Mouse (Mus musculus) stomach, embryonic 14.5 days (tissue): ENCODE measurements at regions not wholly inside any gene's neighbourhood (a gene's known extent, or its start where the extent isn't known, plus 50 kb on each side); places are given as distances from the start of the nearest gene placed in this dataset.
A peak's percentile ranks its signal among the peaks of the same experiment; 100 is the strongest.

Experiments used
- ATAC-seq: fragments of 200-750 bp; cut with Nextera tagmentation; 2 replicates; pipeline ENCODE4 v1.8.0; 2017; ENCODE audit warnings: low read depth, moderate TSS enrichment; ENCODE audit not compliant: insufficient number of reproducible peaks, insufficient read depth, low FRiP score
- H3K27ac ChIP-seq: fragments of 300-500 bp; sonication (generic); 2 replicates; pipeline ENCODE4 v1.5.1; 2014; ENCODE audit warnings: mild to moderate bottlenecking, low read length, moderate library complexity, mixed read lengths
- H3K27me3 ChIP-seq: fragments of 300-500 bp; sonication (generic); 2 replicates; pipeline ENCODE4 v1.6.1; 2014; ENCODE audit warnings: low read length, control low read depth, mixed read lengths; ENCODE audit not compliant: control insufficient read depth, insufficient read depth
- H3K36me3 ChIP-seq: fragments of 300-500 bp; sonication (generic); 2 replicates; pipeline ENCODE4 v1.6.1; 2014; ENCODE audit warnings: mild to moderate bottlenecking, control low read depth, low read length, moderate library complexity, mixed read lengths; ENCODE audit not compliant: control insufficient read depth, insufficient read depth
- H3K4me1 ChIP-seq: fragments of 300-500 bp; sonication (generic); 2 replicates; pipeline ENCODE4 v1.6.1; 2014; ENCODE audit warnings: low read length, control low read depth, mixed read lengths; ENCODE audit not compliant: control insufficient read depth, insufficient read depth
- H3K4me2 ChIP-seq: fragments of 300-500 bp; sonication (generic); replicated peaks from 2 replicates; pipeline ENCODE4 v1.6.1; 2014; ENCODE audit warnings: low read depth, low read length, control low read depth
- H3K4me3 ChIP-seq: fragments of 300-500 bp; sonication (generic); 2 replicates; pipeline ENCODE4 v1.5.1; 2014; ENCODE audit warnings: low read depth, low read length, control low read depth
- H3K9ac ChIP-seq: fragments of 300-500 bp; sonication (generic); replicated peaks from 2 replicates; pipeline ENCODE4 v1.6.1; 2014; ENCODE audit warnings: low read depth, mild to moderate bottlenecking, control low read depth, low read length, moderate library complexity, mixed read lengths
- H3K9me3 ChIP-seq: fragments of 300-500 bp; sonication (generic); 2 replicates; pipeline ENCODE4 v1.6.1; 2016; ENCODE audit warnings: low read depth, low read length, control low read depth; ENCODE audit not compliant: control insufficient read depth
- WGBS: fragments of 180-500 bp; shearing (Covaris S2); extraction: QIAGEN DNeasy Blood & Tissue Kit; methylation state at CpG from one replicate; pipeline ENCODE4 v1.1.7; 2014; 5-methylcytosine and 5-hydroxymethylcytosine counted together

DNA sequence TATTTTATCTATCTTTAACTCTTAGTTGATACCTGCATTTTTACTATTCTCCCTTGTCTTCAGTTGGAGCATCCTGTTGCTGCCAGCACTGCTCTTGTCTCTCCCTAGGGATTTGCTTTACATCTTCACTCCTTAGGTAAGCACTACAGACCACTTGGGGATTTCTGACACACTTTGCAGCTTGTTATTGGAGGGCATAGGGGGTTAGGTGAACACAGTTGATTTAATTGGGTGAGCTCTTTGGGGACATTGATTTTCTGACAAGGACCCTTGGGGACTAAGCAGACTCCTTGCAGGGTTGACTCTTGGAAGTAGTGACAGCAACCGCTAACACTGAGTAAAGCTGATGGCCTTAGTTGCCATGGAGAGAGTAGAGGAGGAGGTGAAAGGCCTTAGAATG, 309.0 kb upstream of the Tram1l1 start:
- WGBS, result 76% methylated on average over 1 of the region's 1 CpGs
- Histone ChIP-seq H3K4me2 (no peak overlapping the region), H3K4me1 (no peaks in the 10 kb centered on the region), H3K9me3 (no peaks in the 10 kb centered on the region), H3K27me3 (no peaks in the 10 kb centered on the region), H3K9ac (no peak overlapping the region), H3K36me3 (no peaks in the 10 kb centered on the region), H3K27ac (no peak overlapping the region), H3K4me3 (no peak overlapping the region)
- no peak for ATAC-seq

GRCm38 (mm10) chr3:124018618-124019017, 302.0 kb upstream of the Tram1l1 start:
- H3K36me3 ChIP-seq, result no peaks in the 10 kb centered on the region
- H3K27me3 ChIP-seq, result no peaks in the 10 kb centered on the region
- 88% methylated on average over 1 of the region's 1 CpGs for WGBS
- H3K9me3 ChIP-seq, result no peaks in the 10 kb centered on the region
- no peaks in the 10 kb centered on the region for H3K4me1 ChIP-seq
- no peak overlapping the region for H3K27ac ChIP-seq
- H3K4me3 ChIP-seq, result no peak overlapping the region
- no peak for ATAC-seq
- H3K9ac ChIP-seq, result no peak overlapping the region
- H3K4me2 ChIP-seq, result no peak overlapping the region

- H3K36me3 ChIP-seq, result no peaks in the 10 kb centered on the region
- H3K4me1 ChIP-seq, result no peaks in the 10 kb centered on the region
- 81% methylated on average over 4 of the region's 4 CpGs for WGBS
- H3K27me3 ChIP-seq, result no peaks in the 10 kb centered on the region
- H3K4me2 ChIP-seq, result no peak overlapping the region
- ATAC-seq, result no peak
- no peak overlapping the region for H3K9ac ChIP-seq
- no peak overlapping the region for H3K27ac ChIP-seq
- H3K4me3 ChIP-seq, result no peak overlapping the region
- H3K9me3 ChIP-seq, result no peaks in the 10 kb centered on the region
Observed at GRCm38 (mm10) chr3:124026188-124026587, 294.5 kb upstream of the Tram1l1 start.

DNA sequence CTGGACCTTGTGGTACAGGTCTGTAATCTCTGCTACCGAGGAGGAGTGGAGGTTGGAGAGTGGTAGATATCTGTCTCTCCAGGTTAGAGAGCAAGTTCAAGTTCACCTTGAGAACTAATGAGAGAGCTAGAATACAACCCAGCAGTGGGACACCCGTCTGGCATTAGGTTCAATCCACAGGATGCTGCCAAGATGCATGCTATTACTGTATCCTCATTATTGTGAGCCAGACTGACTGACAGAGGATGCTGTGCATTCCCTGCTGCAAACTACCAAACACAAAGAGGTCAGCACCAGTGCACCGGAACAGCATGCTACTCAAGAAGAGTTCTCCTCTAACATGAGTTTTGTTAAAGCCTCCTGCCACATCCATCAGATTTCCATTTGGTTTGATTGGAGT, 253.6 kb upstream of the Tram1l1 start:
- Histone ChIP-seq H3K9ac (no peak overlapping the region), H3K36me3 (no peaks in the 10 kb centered on the region), H3K9me3 (no peaks in the 10 kb centered on the region), H3K4me2 (no peak overlapping the region), H3K27me3 (no peaks in the 10 kb centered on the region), H3K27ac (no peak overlapping the region), H3K4me1 (no peaks in the 10 kb centered on the region), H3K4me3 (no peak overlapping the region)
- ATAC-seq, result no peak
- WGBS, result 80% methylated on average over 3 of the region's 3 CpGs

- H3K4me2 ChIP-seq, result no peak overlapping the region
- no peaks in the 10 kb centered on the region for H3K27me3 ChIP-seq
- no peak overlapping the region for H3K27ac ChIP-seq
- ATAC-seq, result no peak
- no peaks in the 10 kb centered on the region for H3K36me3 ChIP-seq
- no peaks in the 10 kb centered on the region for H3K4me1 ChIP-seq
- no peak overlapping the region for H3K4me3 ChIP-seq
- no peaks in the 10 kb centered on the region for H3K9me3 ChIP-seq
- H3K9ac ChIP-seq, result no peak overlapping the region
- WGBS, result 85% methylated on average over 2 of the region's 2 CpGs
Observed at GRCm38 (mm10) chr3:124067538-124067937, 253.1 kb upstream of the Tram1l1 start.

DNA sequence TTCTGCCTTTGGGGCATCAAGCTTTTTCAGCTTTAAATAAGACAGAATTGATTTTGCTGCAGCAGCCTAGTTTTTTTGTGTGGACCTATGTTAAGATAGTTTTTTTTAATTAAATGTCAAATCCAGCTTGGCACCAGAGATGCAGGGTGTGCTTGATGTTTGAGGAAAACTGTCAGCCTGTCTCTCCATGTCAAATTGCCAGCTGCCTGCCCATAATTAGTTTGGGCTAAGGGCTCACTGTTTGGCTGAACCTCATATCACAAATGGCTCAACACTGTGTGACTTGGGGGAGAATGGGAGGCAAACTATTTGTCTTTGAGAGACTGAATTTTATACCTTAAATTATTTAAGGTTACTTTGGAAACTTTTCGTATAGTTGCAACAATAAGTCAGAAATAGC, 252.7 kb upstream of the Tram1l1 start:
- H3K4me1 ChIP-seq, result no peaks in the 10 kb centered on the region
- WGBS, result 81% methylated on average over 1 of the region's 1 CpGs
- H3K27ac ChIP-seq, result no peak overlapping the region
- ATAC-seq, result no peak
- no peak overlapping the region for H3K9ac ChIP-seq
- H3K9me3 ChIP-seq, result no peaks in the 10 kb centered on the region
- H3K4me2 ChIP-seq, result no peak overlapping the region
- no peak overlapping the region for H3K4me3 ChIP-seq
- H3K36me3 ChIP-seq, result no peaks in the 10 kb centered on the region
- no peaks in the 10 kb centered on the region for H3K27me3 ChIP-seq

DNA sequence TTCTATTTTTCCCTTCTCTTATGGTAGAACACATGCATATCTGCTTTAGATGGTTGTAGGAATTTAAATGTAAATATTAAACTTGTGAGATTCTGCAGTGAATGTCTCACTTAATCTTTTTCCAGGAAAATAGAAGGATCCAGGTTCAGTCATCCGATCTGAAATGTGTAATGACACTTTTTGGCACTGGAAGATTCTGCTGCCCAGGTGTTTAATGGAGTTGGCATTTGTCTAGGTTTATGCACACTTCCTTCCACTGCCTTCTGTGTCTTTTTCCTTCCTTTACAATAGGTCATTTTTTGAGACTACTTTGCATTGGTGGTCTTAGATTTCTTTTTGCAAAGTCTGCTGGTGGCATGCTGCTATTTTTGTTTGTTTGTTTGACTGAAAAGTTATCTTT, 251.5 kb upstream of the Tram1l1 start:
- WGBS, result 60% methylated on average over 1 of the region's 1 CpGs
- no peak overlapping the region for H3K4me3 ChIP-seq

DNA sequence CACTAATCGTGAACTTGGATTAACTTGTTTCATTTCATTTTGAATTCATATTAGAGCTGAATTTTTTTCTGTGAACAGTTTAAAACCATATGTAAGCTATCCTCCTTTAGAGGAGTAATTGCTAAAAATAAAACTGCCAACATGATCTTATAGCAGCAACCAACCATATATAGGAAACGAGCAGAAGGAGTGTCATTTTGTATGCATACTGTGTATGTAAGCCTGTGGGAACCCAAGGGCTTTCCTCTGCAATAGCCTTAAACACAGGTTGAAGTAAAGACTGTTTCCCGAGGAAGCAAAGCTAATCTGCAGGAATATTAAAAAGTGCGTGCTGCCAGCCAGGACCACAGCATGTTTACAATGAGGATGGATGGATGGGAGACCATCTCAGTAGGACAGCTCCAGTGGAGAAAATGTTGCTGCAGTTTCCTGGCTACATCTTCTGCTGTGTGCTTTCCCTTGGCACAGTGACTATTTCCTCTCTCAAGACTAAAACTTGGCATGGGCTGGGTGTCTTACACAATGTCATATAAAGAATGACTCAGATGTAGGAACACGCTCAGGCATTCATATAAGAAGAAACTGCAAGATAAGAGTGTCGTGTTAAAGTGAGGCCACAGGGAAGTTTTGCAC, 244.6 kb upstream of the Tram1l1 start:
- 44% methylated on average over 6 of the region's 6 CpGs for WGBS
- Histone ChIP-seq H3K4me3 (no peak overlapping the region), H3K4me2 (no peak overlapping the region), H3K27me3 (no peaks in the 10 kb centered on the region), H3K27ac (peak overlapping the region; percentile 11; the same call in 1 of the 2 replicates), H3K9ac (no peak overlapping the region), H3K4me1 (peaks cover 3% of the 10 kb centered on the region; the same call in 1 of the 2 replicates), H3K36me3 (no peaks in the 10 kb centered on the region), H3K9me3 (no peaks in the 10 kb centered on the region)
- ATAC-seq, result no peak

More for the DNA sequence above, 251.5 kb upstream of the Tram1l1 start:
- ATAC-seq, result no peak
- Histone ChIP-seq H3K4me2 (no peak overlapping the region), H3K27me3 (no peaks in the 10 kb centered on the region), H3K9ac (no peak overlapping the region), H3K9me3 (no peaks in the 10 kb centered on the region), H3K4me1 (no peaks in the 10 kb centered on the region), H3K27ac (no peak overlapping the region), H3K36me3 (no peaks in the 10 kb centered on the region)
